Mouse (Mus musculus): ENCODE measurements around the gene A4gnt. TPM values are rescaled to one million over a fixed set of nuclear protein-coding genes. Genes with fewer than 3 reads are reported as not detected.
"Not testable (repeated sequence)": the region's sequence is repeated elsewhere in the genome, so short reads cannot be mapped to it uniquely, and the experiment has no call there.

The A4gnt gene
- under 1 TPM in 1 of 2 experiments, not detected in 1; 0.21 TPM for total RNA-seq (2021)
- long read RNA-seq, experiment 1 = 0 reads
- long read RNA-seq, experiment 2 = 0 reads

- no peak within 1 kb of the TSS for H3K27ac ChIP-seq
- intact Hi-C loops (cut with DNase I) = no loop called here
- TF ChIP-seq CTCF (IDR thresholded peaks at IDR 0.05) = no peak
- no peak within 1 kb of the TSS for H3K4me3 ChIP-seq
- no peak for DNase-seq (ENCODE audit: extremely low spot score in 1 of 2, low spot score in 2 of 2)
These were observed at the start of gene A4gnt for GRCm38 (mm10) chr9:99612202-99612601. TSS of gene A4gnt (plus strand) at chr9:99612502.

DNA sequence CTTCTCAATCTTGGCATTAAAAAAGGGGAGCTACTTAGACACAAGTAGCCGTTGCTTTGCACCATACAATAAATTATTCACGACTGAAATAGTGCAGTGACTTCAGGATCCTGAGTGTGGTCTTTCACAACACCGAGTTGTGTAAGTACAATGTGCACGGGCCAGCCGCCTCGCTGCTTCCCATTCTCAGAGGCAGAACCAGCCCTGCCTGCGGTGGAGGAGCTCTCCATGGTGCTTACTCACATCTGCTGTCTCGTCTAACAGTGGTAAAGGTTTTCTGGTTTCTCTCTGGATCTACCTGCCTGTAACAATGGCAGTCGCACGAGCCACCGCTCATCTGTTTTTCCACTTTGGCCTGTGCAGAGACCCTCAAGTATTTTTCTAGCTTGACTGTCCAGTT is 48.6 kb upstream of the A4gnt start:
- no peak for DNase-seq (ENCODE audit: extremely low spot score in 1 of 2, low spot score in 2 of 2)
- TF ChIP-seq CTCF (IDR thresholded peaks at IDR 0.05) = no peak
- Histone ChIP-seq H3K4me3 (no peak overlapping the region), H3K27ac (no peak overlapping the region)
- intact Hi-C loops (cut with DNase I) = no loop called here

GRCm38 (mm10) chr9:99568023-99568346 is 44.3 kb upstream of the A4gnt start:
- no peak for DNase-seq (ENCODE audit: extremely low spot score in 1 of 2, low spot score in 2 of 2)
- H3K27ac ChIP-seq = peak overlapping the region; percentile 99
- TF ChIP-seq CTCF (IDR thresholded peaks at IDR 0.05) = no peak
- intact Hi-C loops (cut with DNase I) = no loop called here
- peak overlapping the region; percentile 96 for H3K4me3 ChIP-seq

DNA sequence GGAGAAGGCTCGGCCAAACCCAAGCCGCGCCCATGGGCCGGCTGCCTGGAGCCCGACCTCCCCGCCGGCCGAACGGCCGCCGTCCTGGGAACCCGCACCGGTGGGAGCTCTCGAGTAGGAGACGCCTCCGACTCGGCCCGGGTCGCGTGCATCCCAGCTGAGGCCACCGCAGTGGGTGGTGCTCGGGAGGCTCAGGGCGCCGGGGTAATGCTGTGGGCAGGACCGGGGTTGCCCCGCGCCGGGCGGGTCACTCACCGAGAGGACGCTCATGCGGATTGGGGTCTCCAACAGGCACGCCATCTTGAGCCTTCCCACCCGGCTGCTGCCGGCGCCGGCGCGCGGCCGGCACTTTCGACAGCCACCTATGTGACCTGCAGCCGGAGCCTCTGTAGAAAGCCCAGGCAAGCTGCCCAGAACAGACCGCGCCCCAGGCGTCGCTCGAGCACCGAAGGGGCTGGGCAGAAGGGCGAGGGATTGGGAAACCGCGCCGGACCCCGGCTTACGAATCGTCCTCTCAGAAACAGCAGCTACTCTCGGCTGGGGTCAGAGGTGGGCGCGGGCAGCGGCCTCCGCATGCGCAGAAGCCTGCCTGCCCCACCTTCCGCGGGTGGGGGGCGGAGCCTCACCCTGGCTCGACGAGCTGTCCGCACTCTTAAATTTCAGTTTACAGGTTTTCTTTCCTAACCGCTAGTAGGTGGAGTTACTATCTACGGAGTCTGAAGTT is 43.8 kb upstream of the A4gnt start, which contains the start of gene Armc8:
Armc8 (minus strand) TSS at position 553 of the 724 bp plus-strand sequence.
- peak; percentile 88 to 90 for DNase-seq (ENCODE audit: extremely low spot score in 1 of 2, low spot score in 2 of 2)
- peak within 1 kb of the TSS; percentile 96 for H3K4me3 ChIP-seq
- H3K27ac ChIP-seq = peak within 1 kb of the TSS; percentile 99
- no peak; the same call in 1 of the 2 replicates for TF ChIP-seq CTCF (IDR thresholded peaks at IDR 0.05)
- intact Hi-C loops (cut with DNase I) = no loop called here

- Histone ChIP-seq H3K27ac (peak overlapping the region; percentile 99), H3K4me3 (peak overlapping the region; percentile 96)
- intact Hi-C loops (cut with DNase I) = no loop called here
- no peak for DNase-seq (ENCODE audit: extremely low spot score in 1 of 2, low spot score in 2 of 2)
- no peak for TF ChIP-seq CTCF (IDR thresholded peaks at IDR 0.05)
These were observed 43.3 kb upstream of the A4gnt start for GRCm38 (mm10) chr9:99569071-99569397.

- peak; percentile 91 for DNase-seq (ENCODE audit: extremely low spot score in 1 of 2, low spot score in 2 of 2)
- peak within 1 kb of the TSS; percentile 67 for H3K4me3 ChIP-seq
- intact Hi-C loops (cut with DNase I) = no loop called here
- H3K27ac ChIP-seq = peak within 1 kb of the TSS; percentile 90
- no peak for TF ChIP-seq CTCF (IDR thresholded peaks at IDR 0.05)
These were observed 36.4 kb upstream of the A4gnt start, which contains the start of gene Dbr1 for GRCm38 (mm10) chr9:99575677-99576480. TSS of gene Dbr1 (plus strand) at chr9:99575799.

DNA sequence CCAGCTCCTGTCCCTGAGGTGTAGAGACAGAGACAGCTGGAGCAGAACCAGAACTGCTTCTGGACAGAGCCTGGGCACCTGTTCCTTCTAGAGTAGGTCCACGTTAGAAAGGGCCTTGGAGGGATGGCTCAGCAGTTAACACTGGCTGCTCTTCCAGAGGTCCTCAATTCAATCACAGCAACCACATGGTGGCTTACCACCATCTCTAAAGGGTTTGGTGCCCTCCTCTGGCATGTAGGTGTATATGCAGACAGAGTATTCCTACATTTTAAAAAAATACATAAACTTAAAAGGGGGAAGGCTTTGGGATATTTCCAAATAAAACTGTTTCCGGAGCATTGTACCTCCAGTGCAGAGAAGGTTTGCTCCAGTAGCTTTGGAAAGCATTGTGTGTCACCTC is 31.6 kb upstream of the A4gnt start:
- intact Hi-C loops (cut with DNase I) = loop anchor here (2.0 to 5.0 kb wide), 2 partner anchors 122 to 513 kb away; no protein-coding TSS in a partner anchor
- no peak overlapping the region for H3K4me3 ChIP-seq
- DNase-seq (ENCODE audit: extremely low spot score in 1 of 2, low spot score in 2 of 2) = no peak
- no peak overlapping the region for H3K27ac ChIP-seq
- peak; percentile 71 for TF ChIP-seq CTCF (IDR thresholded peaks at IDR 0.05)

DNA sequence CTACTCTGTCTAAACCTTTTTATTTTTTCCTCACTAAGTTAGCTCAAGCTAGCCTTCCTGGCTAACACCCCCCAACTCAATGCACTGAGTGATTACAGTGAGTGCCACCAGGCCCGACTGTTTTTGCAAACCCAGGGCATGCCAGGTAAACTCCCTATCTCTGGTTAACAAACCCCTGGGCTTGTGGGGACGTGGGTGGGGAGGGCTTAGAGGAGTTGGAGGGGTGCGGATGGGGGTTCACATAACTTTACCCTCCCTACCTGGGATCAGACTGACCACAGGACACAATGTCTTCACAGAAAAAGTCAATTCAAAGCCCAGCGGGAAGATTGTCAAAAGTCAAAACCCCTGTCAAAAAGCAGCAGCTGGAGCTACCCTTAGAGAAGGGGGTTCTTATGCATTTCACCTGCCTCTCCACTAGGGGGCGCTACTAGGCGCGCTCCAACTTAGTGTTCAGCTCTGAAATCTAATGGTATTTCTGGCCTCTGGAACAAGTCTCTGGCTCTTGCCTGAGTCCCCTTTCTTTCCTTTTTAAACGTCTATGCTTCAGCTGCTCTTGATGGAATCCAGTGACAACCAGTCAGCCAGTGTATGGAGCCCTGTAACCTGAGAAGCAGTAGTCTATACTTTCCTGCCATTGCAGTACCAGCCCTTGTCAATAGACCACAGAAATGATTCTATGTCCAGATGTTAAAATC is 24.6 kb upstream of the A4gnt start:
- no peak overlapping the region for H3K27ac ChIP-seq
- intact Hi-C loops (cut with DNase I) = loop anchor here (1.0 to 2.0 kb wide), 2 partner anchors 41 to 75 kb away; partner anchors contain the start of gene Dzip1l
- no peak overlapping the region for H3K4me3 ChIP-seq
- peak; percentile 99 for TF ChIP-seq CTCF (IDR thresholded peaks at IDR 0.05)
- peak; percentile 49 to 59 for DNase-seq (ENCODE audit: extremely low spot score in 1 of 2, low spot score in 2 of 2)

- Histone ChIP-seq H3K4me3 (no peak overlapping the region), H3K27ac (no peak overlapping the region)
- intact Hi-C loops (cut with DNase I) = no loop called here
- TF ChIP-seq CTCF (IDR thresholded peaks at IDR 0.05) = no peak
- no peak for DNase-seq (ENCODE audit: extremely low spot score in 1 of 2, low spot score in 2 of 2)
These were observed 21.2 kb upstream of the A4gnt start for GRCm38 (mm10) chr9:99591144-99591543.

DNA sequence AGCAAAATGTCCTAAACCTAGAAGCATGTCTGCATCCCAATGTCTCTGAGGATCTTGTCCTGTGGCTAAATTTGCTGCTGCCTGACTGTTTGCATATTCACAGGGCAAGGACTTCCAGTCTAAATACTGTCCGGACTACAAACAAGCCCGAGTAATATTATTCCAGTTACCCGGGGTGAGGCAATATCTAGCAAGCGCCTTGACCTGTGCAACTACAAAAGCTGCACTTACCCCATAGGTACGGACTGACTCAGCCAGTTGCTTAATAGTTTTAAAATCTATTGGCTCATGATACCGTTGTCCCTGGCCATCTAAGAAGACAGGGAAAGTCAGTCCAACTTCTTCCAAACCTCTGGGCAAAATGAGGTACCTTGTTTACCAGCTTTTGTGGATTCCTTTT is 13.2 kb upstream of the A4gnt start:
- DNase-seq (ENCODE audit: extremely low spot score in 1 of 2, low spot score in 2 of 2); H3K27ac ChIP-seq; H3K4me3 ChIP-seq; intact Hi-C loops (cut with DNase I): not testable (repeated sequence)

DNA sequence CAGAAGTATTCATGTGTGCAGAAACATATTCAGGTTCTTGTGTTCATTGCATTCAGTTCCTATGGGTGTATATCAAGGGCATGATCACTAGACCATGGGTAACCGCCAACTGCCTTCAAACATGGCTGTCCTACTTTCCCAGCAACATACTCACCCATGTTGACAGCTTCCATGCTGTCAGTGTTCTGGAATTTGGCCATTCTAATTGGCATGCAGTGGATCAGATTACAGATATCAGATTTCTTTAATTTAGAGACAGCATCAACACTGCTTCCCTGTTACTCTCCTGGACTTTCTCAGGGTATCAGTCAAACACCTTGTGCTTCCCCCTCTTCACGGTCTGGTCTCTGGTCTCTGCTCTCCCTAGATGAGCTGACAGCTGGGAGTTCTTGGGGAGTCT is 8.7 kb upstream of the A4gnt start:
- TF ChIP-seq CTCF (IDR thresholded peaks at IDR 0.05) = no peak
- Histone ChIP-seq H3K4me3 (no peak overlapping the region), H3K27ac (no peak overlapping the region)
- DNase-seq (ENCODE audit: extremely low spot score in 1 of 2, low spot score in 2 of 2) = no peak
- intact Hi-C loops (cut with DNase I) = no loop called here

DNA sequence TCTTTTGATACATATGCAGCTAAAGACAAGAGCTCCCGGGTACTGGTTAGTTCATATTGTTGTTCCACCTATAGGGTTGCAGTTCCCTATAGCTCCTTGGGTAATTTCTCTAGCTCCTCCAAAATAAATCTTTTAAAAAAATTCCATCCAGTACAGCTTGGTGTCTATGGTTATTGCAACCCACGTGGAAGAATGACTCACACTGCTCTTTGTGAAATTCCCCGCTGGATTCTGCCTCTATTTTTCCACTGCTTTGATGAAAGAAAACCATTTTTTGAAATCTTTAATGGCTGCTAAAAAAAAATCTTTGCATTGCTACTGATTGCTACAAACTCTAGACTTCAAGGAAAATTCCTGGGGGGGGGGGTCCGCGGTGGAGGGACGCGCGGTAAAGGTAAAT is 7.4 kb downstream of the A4gnt start:
- no peak for TF ChIP-seq CTCF (IDR thresholded peaks at IDR 0.05)
- Histone ChIP-seq H3K4me3 (no peak overlapping the region), H3K27ac (no peak overlapping the region; the same call in 1 of the 2 replicates)
- DNase-seq (ENCODE audit: extremely low spot score in 1 of 2, low spot score in 2 of 2) = no peak
- intact Hi-C loops (cut with DNase I) = no loop called here
